Mouse (Mus musculus) thymus, adult 18-20 months (tissue): ENCODE data around the gene Zfp385a.
"Not testable (repeated sequence)": the region's sequence is repeated elsewhere in the genome, so short reads cannot be mapped to it uniquely, and the experiment has no call there.

Experiments used
- DNase-seq, 2 experiments: peaks; one replicate each; pipeline ENCODE4 v3.0.0; 2022; ENCODE audit warnings: mixed read lengths in 2 of 2

Gene Zfp385a

GRCm38 (mm10) chr15:103284647-103285046 lies 55.2 kb downstream of the Zfp385a start:
- no peak for DNase-seq

GRCm38 (mm10) chr15:103284066-103284465 lies 55.8 kb downstream of the Zfp385a start:
- DNase-seq = no peak

- no peak for DNase-seq
These were observed 58.3 kb downstream of the Zfp385a start for GRCm38 (mm10) chr15:103281465-103282205.

- DNase-seq = no peak
These were observed 59.0 kb downstream of the Zfp385a start for GRCm38 (mm10) chr15:103280817-103281464.

GRCm38 (mm10) chr15:103279750-103280149 lies 60.1 kb downstream of the Zfp385a start:
- DNase-seq = no peak

- no peak for DNase-seq
These were observed 61.9 kb downstream of the Zfp385a start for GRCm38 (mm10) chr15:103277949-103278348.

- not testable (repeated sequence) for DNase-seq
These were observed 64.0 kb downstream of the Zfp385a start for GRCm38 (mm10) chr15:103275943-103276342.

- DNase-seq = peak; percentile 93 to 97
These were observed 67.2 kb downstream of the Zfp385a start, which contains the start of gene Copz1 for GRCm38 (mm10) chr15:103272419-103273279. Gene Copz1 (plus strand): TSS chr15:103272714.

GRCm38 (mm10) chr15:103268903-103269302 lies 71.0 kb downstream of the Zfp385a start:
- no peak for DNase-seq

- no peak for DNase-seq
These were observed 75.1 kb downstream of the Zfp385a start for GRCm38 (mm10) chr15:103264794-103265193.
